Mouse (Mus musculus): Measurements from ENCODE around the gene Acadsb.
A peak's percentile ranks its signal among the peaks of the same experiment; 100 is the strongest.

Acadsb gene

GRCm38 (mm10) chr7:131465117-131465601, 54.8 kb downstream of the Acadsb start:
- DNase-seq (ENCODE audit: extremely low spot score), result peak; percentile 20

GRCm38 (mm10) chr7:131465735-131466134, 55.3 kb downstream of the Acadsb start:
- peak; percentile 34 for DNase-seq (ENCODE audit: extremely low spot score)

- no peak for DNase-seq (ENCODE audit: extremely low spot score)
These were observed 56.9 kb downstream of the Acadsb start for GRCm38 (mm10) chr7:131467312-131467711.

- DNase-seq (ENCODE audit: extremely low spot score), result no peak
These were observed 59.1 kb downstream of the Acadsb start for GRCm38 (mm10) chr7:131469506-131469905.

- no peak for DNase-seq (ENCODE audit: extremely low spot score)
These were observed 61.1 kb downstream of the Acadsb start for GRCm38 (mm10) chr7:131471551-131471950.

- peak; percentile 50 for DNase-seq (ENCODE audit: extremely low spot score)
These were observed 66.7 kb downstream of the Acadsb start for GRCm38 (mm10) chr7:131477140-131477539.

- no peak for DNase-seq (ENCODE audit: extremely low spot score)
These were observed 68.0 kb downstream of the Acadsb start for GRCm38 (mm10) chr7:131478403-131478802.
